Mouse (Mus musculus): ENCODE measurements at regions not wholly inside any gene's neighbourhood (a gene's known extent, or its start where the extent isn't known, plus 50 kb on each side); places are given as distances from the start of the nearest gene placed in this dataset.
A peak's percentile ranks its signal among the peaks of the same experiment; 100 is the strongest.

GRCm38 (mm10) chr6:118330496-118330895 lies 88.8 kb downstream of the Bms1 start:
- Histone ChIP-seq H3K36me3 (ENCODE audit: control insufficient read depth, insufficient read depth, low read length, poor library complexity, severe bottlenecking) (no peaks in the 10 kb centered on the region), H3K27me3 (ENCODE audit: control insufficient read depth, insufficient read depth, low read length, poor library complexity, severe bottlenecking) (no peaks in the 10 kb centered on the region)
- no peak for DNase-seq (ENCODE audit: low read depth, low spot score)

DNA sequence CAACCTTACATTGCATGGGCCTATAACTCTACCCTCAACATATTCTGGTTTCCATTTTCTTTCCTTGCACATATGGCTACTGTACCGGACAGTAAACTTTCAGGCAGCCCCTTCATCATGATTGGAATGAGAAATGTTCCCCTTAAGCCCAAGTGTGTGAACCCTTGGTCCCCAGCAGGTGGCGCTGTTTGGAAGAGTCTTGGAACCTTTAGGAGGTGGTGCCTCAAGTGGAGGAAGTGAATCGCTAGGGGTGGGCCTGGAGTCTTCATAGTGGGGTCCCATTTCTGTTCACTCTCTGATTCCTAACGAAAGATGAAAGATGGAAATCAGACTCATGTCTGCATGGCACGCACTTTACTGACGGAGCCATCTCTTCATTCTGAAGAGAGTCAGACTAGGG lies 91.8 kb downstream of the Bms1 start:
- DNase-seq (ENCODE audit: low read depth, low spot score): peak; percentile 14
- H3K36me3 ChIP-seq (ENCODE audit: control insufficient read depth, insufficient read depth, low read length, poor library complexity, severe bottlenecking): no peaks in the 10 kb centered on the region
- H3K27me3 ChIP-seq (ENCODE audit: control insufficient read depth, insufficient read depth, low read length, poor library complexity, severe bottlenecking): no peaks in the 10 kb centered on the region

GRCm38 (mm10) chr6:118325681-118326080 lies 93.6 kb downstream of the Bms1 start:
- Histone ChIP-seq H3K36me3 (ENCODE audit: control insufficient read depth, insufficient read depth, low read length, poor library complexity, severe bottlenecking) (no peaks in the 10 kb centered on the region), H3K27me3 (ENCODE audit: control insufficient read depth, insufficient read depth, low read length, poor library complexity, severe bottlenecking) (no peaks in the 10 kb centered on the region)
- no peak for DNase-seq (ENCODE audit: low read depth, low spot score)

- Histone ChIP-seq H3K27me3 (ENCODE audit: control insufficient read depth, insufficient read depth, low read length, poor library complexity, severe bottlenecking) (no peaks in the 10 kb centered on the region), H3K36me3 (ENCODE audit: control insufficient read depth, insufficient read depth, low read length, poor library complexity, severe bottlenecking) (no peaks in the 10 kb centered on the region)
- DNase-seq (ENCODE audit: low read depth, low spot score): no peak
Observed at GRCm38 (mm10) chr6:118324559-118324958, 94.7 kb downstream of the Bms1 start.

- DNase-seq (ENCODE audit: low read depth, low spot score): no peak
- H3K27me3 ChIP-seq (ENCODE audit: control insufficient read depth, insufficient read depth, low read length, poor library complexity, severe bottlenecking): no peaks in the 10 kb centered on the region
- no peaks in the 10 kb centered on the region for H3K36me3 ChIP-seq (ENCODE audit: control insufficient read depth, insufficient read depth, low read length, poor library complexity, severe bottlenecking)
Observed at GRCm38 (mm10) chr6:118323052-118323451, 96.2 kb downstream of the Bms1 start.

- no peaks in the 10 kb centered on the region for H3K36me3 ChIP-seq (ENCODE audit: control insufficient read depth, insufficient read depth, low read length, poor library complexity, severe bottlenecking)
- DNase-seq (ENCODE audit: low read depth, low spot score): no peak
- H3K27me3 ChIP-seq (ENCODE audit: control insufficient read depth, insufficient read depth, low read length, poor library complexity, severe bottlenecking): no peaks in the 10 kb centered on the region
Observed at GRCm38 (mm10) chr6:118322631-118323030, 96.6 kb downstream of the Bms1 start.

- Histone ChIP-seq H3K36me3 (ENCODE audit: control insufficient read depth, insufficient read depth, low read length, poor library complexity, severe bottlenecking) (no peaks in the 10 kb centered on the region), H3K27me3 (ENCODE audit: control insufficient read depth, insufficient read depth, low read length, poor library complexity, severe bottlenecking) (no peaks in the 10 kb centered on the region)
- no peak for DNase-seq (ENCODE audit: low read depth, low spot score)
Observed at GRCm38 (mm10) chr6:118322061-118322460, 97.2 kb downstream of the Bms1 start.

- no peak for DNase-seq (ENCODE audit: low read depth, low spot score)
- Histone ChIP-seq H3K36me3 (ENCODE audit: control insufficient read depth, insufficient read depth, low read length, poor library complexity, severe bottlenecking) (no peaks in the 10 kb centered on the region), H3K27me3 (ENCODE audit: control insufficient read depth, insufficient read depth, low read length, poor library complexity, severe bottlenecking) (no peaks in the 10 kb centered on the region)
Observed at GRCm38 (mm10) chr6:118320021-118320525, 99.2 kb downstream of the Bms1 start.

DNA sequence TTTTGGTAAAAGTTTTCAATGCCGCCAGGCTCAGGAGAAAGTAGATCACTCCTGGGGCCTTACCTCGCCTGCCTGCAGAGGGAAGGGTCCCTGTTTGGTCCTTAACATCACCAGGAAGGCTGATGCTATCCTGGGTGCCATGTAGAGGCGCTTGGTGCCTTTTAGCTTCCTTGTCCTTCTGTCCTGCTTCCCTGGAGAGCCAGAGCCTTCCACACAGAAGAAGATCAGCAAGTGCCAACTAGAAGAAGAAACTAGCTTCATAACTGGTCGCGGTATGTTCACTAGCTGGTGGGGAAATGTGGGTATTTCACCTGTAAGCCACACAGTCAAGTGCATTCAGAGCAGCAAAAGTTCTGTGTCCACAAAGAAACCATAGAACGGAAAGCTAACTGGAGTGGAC lies 103.4 kb downstream of the Bms1 start:
- no peaks in the 10 kb centered on the region for H3K27me3 ChIP-seq (ENCODE audit: control insufficient read depth, insufficient read depth, low read length, poor library complexity, severe bottlenecking)
- no peaks in the 10 kb centered on the region for H3K36me3 ChIP-seq (ENCODE audit: control insufficient read depth, insufficient read depth, low read length, poor library complexity, severe bottlenecking)
- DNase-seq (ENCODE audit: low read depth, low spot score): no peak

DNA sequence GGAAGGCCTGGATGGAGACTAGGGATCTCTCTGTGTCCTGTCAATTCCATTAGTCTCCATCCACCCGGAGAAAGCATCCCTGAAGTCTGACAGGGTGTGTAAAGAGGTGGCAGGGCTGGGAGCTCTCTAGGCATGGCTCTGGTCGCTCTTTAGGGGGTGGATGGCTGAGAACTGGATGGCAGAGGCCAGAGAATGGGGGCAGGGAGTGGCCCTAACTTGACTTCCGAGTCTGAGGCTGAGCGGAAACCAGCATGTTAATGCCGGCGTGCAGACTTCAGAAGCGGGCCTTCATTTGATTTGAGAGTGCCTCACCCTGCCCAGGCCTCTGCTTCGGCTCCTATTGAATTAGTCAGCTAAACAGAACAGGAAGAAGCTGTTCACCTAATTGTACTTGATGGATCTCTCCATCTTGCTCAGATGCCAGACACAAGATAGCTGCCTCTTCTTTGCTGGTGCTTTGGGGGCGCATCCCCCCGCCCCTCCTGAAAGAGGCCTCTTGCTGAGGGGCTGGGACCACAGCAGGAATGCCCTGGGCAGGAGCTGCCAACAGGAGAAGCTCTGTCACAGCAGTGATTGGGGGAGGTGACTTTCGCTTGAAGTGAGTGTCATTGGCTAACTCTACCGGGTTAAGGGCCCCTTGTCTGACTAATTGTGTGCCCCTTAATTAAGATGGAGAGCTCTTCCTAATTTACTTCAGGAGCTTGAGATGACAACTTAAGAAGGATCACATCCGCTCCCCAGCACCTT lies 104.2 kb downstream of the Bms1 start:
- Histone ChIP-seq H3K27me3 (ENCODE audit: control insufficient read depth, insufficient read depth, low read length, poor library complexity, severe bottlenecking) (no peaks in the 10 kb centered on the region), H3K36me3 (ENCODE audit: control insufficient read depth, insufficient read depth, low read length, poor library complexity, severe bottlenecking) (no peaks in the 10 kb centered on the region)
- no peak for DNase-seq (ENCODE audit: low read depth, low spot score)

GRCm38 (mm10) chr6:118311081-118311480 lies 108.2 kb downstream of the Bms1 start:
- DNase-seq (ENCODE audit: low read depth, low spot score): no peak
- no peaks in the 10 kb centered on the region for H3K27me3 ChIP-seq (ENCODE audit: control insufficient read depth, insufficient read depth, low read length, poor library complexity, severe bottlenecking)
- no peaks in the 10 kb centered on the region for H3K36me3 ChIP-seq (ENCODE audit: control insufficient read depth, insufficient read depth, low read length, poor library complexity, severe bottlenecking)

- H3K27me3 ChIP-seq (ENCODE audit: control insufficient read depth, insufficient read depth, low read length, poor library complexity, severe bottlenecking): no peaks in the 10 kb centered on the region
- DNase-seq (ENCODE audit: low read depth, low spot score): no peak
- no peaks in the 10 kb centered on the region for H3K36me3 ChIP-seq (ENCODE audit: control insufficient read depth, insufficient read depth, low read length, poor library complexity, severe bottlenecking)
Observed at GRCm38 (mm10) chr6:118309923-118310322, 109.4 kb downstream of the Bms1 start.

DNA sequence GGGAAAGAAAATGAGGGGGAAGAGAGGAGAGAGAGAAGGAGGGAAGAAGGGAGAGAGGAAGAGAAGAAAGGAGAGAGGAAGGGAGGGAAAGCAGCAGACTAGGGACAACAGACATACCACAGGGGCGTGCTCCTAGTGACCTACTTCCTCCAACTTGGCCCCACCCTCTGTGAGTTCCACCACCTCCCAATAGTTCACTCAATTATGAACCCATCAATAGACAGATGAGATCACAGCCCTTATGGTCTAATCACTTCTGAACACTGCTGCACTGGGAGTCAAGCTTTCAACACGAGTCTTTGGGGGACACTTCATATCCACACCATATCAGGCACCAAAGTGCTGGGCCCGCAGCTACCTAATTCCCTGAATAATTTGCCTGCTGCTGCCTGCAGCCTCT lies 110.7 kb downstream of the Bms1 start:
- H3K36me3 ChIP-seq (ENCODE audit: control insufficient read depth, insufficient read depth, low read length, poor library complexity, severe bottlenecking): no peaks in the 10 kb centered on the region
- H3K27me3 ChIP-seq (ENCODE audit: control insufficient read depth, insufficient read depth, low read length, poor library complexity, severe bottlenecking): no peaks in the 10 kb centered on the region
- no peak for DNase-seq (ENCODE audit: low read depth, low spot score)

GRCm38 (mm10) chr6:118307481-118307880 lies 110.0 kb upstream of the Ret start:
- Histone ChIP-seq H3K27me3 (ENCODE audit: control insufficient read depth, insufficient read depth, low read length, poor library complexity, severe bottlenecking) (no peaks in the 10 kb centered on the region), H3K36me3 (ENCODE audit: control insufficient read depth, insufficient read depth, low read length, poor library complexity, severe bottlenecking) (no peaks in the 10 kb centered on the region)
- no peak for DNase-seq (ENCODE audit: low read depth, low spot score)

- Histone ChIP-seq H3K27me3 (ENCODE audit: control insufficient read depth, insufficient read depth, low read length, poor library complexity, severe bottlenecking) (no peaks in the 10 kb centered on the region), H3K36me3 (ENCODE audit: control insufficient read depth, insufficient read depth, low read length, poor library complexity, severe bottlenecking) (no peaks in the 10 kb centered on the region)
- DNase-seq (ENCODE audit: low read depth, low spot score): no peak
Observed at GRCm38 (mm10) chr6:118305209-118305608, 107.7 kb upstream of the Ret start.
